Mouse (Mus musculus) granulocyte monocyte progenitor cell, adult 5-6 weeks (primary cell): ENCODE measurements around the gene Lmbrd1. TPM values are rescaled to one million over a fixed set of nuclear protein-coding genes. Genes with fewer than 3 reads are reported as not detected.
"Not testable (repeated sequence)": the region's sequence is repeated elsewhere in the genome, so short reads cannot be mapped to it uniquely, and the experiment has no call there.

Source experiments
- ATAC-seq: replicated peaks from 2 replicates; pipeline ENCODE4 v1.8.0; 2016; ENCODE audit warnings: mild to moderate bottlenecking, moderate TSS enrichment, inconsistent platforms; ENCODE audit not compliant: poor library complexity, severe bottlenecking
- total RNA-seq, 2 experiments: library from RNA; stranded (forward) in 1 of 2; stranded (reverse) in 1 of 2; fragments of 200-712, 200-1000 nt in 1 of 2; fragments of >200 nt in 1 of 2; fragmentation: Nextera tagmentation in 1 of 2; gene quantifications; 2 replicates each; pipeline ENCODE4 v1.2.3; 2014 to 2017

Lmbrd1 gene
- total RNA-seq (2014; fragmentation: Nextera tagmentation) (17.2 and 19.9 TPM in 2 replicates), total RNA-seq (2017) (11.5 and 24.6 TPM in 2 replicates)

GRCm38 (mm10) chr1:24678205-24678917, at the start of gene Lmbrd1:
Gene Lmbrd1, plus strand, starts transcription at chr1:24678630.
- ATAC-seq: peak; percentile 93

DNA sequence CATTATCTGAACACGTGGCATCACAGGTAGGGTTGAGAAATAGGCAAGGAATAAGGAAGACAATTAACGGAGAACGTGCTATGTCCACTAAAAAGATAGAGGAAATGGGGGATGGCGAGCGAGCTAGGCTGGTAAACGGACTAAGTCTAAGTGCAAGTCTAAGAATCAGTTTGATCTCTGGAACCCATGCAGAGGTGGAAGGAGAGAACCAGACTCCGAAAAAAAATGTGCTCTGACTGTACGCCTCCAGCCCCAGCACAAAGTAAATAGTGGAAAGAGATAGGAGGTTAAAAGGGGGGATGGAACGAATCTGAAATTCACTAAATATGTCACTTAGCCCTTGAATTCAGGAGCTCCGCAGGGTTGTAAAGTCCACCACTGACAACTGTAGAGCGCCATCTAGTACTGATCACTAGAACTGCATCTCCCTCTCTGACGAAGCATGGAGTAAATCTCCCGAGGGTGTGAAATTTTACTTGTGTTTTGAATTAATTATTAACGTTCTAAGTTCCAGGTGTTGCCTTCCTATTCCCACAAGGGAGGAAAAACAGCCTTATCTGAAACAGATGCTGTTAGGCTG, 44.8 kb upstream of the Lmbrd1 start:
- ATAC-seq: peak; percentile 92

- ATAC-seq: no peak
These were observed 28.3 kb upstream of the Lmbrd1 start for GRCm38 (mm10) chr1:24650100-24650499.

DNA sequence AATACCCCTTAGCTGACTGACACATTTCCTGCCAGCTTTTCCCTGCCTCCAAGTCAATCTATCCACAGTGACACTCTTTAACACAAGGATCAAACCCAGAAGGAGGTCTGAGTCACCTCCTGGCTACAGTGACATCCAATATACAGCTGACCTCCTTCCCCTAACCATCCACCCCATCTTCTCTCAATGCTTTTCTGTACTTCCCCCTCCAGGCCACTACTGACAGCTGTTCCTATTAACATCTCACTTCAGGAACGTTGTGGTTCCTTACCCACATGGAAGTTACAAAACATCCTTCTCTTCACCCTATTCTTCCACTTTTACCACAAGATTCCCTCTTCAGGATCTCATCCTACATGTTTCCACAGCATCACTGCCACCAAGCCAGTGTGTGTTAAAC, 18.5 kb upstream of the Lmbrd1 start:
- peak; percentile 90 for ATAC-seq

GRCm38 (mm10) chr1:24660662-24661061, 17.8 kb upstream of the Lmbrd1 start:
- not testable (repeated sequence) for ATAC-seq

- no peak for ATAC-seq
These were observed 16.9 kb upstream of the Lmbrd1 start for GRCm38 (mm10) chr1:24661551-24661950.

DNA sequence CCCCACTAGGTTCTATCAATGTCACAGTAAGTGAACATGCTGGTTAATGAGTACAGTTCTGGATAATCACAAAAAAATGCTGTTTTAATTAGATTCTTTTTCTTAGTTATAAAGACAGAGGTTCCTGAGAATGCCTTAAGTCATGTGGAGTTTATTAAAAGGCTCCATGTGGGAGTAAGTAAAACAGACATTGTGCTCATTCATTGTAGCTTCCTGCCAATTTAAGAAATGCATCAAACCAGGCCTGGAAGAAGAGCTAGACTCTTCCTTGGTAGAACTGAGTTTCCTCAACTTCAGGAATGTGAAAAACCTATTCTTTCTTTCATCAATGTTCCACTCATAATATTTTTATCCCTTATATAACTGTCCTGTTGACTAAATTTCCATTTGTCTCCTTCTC, 14.3 kb upstream of the Lmbrd1 start:
- ATAC-seq: no peak

GRCm38 (mm10) chr1:24673231-24673630, 5.2 kb upstream of the Lmbrd1 start:
- no peak for ATAC-seq

DNA sequence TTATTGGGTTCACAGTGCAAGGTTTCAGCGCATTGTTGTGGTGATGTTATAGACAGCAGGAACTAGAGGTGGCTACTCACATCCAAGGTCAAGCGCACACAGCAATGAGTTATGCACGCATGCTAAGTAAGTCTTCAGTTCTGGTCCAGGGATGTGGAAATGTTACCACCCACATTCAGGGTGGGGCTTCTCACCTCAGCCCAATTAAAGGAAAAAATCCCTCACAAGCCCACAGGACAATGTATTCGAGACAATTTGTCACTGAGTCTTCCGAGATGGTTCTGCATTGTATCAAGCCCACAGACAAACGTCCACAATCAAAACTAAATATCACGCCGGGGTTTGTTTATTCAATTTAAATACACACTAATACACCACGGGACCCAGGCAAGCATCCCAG, 724 bp upstream of the Lmbrd1 start:
- ATAC-seq: no peak; the same call in 1 of the 2 replicates

- ATAC-seq: no peak
These were observed 641 bp downstream of the Lmbrd1 start for GRCm38 (mm10) chr1:24679071-24679470.

- ATAC-seq: no peak
These were observed 2.6 kb downstream of the Lmbrd1 start for GRCm38 (mm10) chr1:24680991-24681390.

GRCm38 (mm10) chr1:24681946-24682345, 3.5 kb downstream of the Lmbrd1 start:
- no peak for ATAC-seq

DNA sequence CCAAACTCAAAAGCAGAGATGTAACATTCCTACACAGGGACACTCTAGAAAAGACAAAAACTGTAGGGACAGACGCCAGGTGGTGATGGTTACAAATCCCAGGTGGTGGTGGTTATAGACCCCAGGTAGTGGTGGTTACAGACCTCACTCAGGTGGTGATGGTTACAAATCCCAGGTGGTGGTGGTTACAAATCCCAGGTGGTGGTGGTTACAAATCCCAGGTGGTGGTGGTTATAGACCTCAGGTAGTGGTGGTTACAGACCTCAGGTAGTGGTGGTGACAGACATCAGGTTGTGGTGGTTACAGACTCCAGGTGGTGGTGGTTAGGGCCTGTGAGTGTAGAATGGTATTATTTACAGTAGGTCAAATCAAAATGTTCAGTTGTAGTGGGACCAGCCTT, 5.5 kb downstream of the Lmbrd1 start:
- ATAC-seq: peak; percentile 91

- no peak for ATAC-seq
These were observed 7.2 kb downstream of the Lmbrd1 start for GRCm38 (mm10) chr1:24685606-24686005.

DNA sequence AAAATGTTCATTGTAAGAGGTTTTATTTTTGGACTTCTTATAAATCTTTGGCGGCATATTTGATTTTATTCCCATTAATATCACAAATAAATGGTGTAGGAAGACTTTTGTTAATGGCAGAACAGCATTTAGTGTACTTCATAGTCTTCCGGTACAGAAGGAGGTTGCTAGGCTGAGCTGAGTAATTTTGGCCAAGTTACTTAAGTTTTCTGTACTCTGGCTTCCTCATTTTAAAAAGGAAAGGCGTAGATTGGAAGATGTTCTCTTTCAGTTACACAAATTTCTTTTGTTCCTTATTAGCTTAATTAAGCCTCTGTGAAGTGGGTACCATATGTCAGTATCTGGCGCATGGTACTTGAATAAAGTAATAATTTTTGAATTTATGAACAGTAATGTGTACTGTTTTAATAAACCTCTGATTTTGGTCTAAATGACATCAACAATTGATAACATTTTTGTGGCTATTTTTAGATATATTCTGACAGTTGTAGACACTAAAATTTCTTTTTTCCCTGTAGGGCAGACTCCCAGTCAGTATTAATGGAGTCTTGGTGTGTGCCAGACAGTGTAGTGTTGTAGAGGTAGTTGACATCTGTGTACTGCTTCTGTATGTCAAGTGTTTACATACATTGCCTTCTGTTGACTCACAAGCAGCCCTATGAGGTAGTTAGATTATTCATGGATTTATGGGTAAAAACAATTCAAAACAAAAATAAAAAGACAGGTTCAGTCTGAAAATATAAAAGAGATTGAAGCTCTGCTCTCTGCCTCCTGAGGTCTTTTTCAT, 8.0 kb downstream of the Lmbrd1 start:
- ATAC-seq: peak; percentile 28; the same call in 1 of the 2 replicates

- ATAC-seq: no peak
These were observed 19.2 kb downstream of the Lmbrd1 start for GRCm38 (mm10) chr1:24697677-24698076.

DNA sequence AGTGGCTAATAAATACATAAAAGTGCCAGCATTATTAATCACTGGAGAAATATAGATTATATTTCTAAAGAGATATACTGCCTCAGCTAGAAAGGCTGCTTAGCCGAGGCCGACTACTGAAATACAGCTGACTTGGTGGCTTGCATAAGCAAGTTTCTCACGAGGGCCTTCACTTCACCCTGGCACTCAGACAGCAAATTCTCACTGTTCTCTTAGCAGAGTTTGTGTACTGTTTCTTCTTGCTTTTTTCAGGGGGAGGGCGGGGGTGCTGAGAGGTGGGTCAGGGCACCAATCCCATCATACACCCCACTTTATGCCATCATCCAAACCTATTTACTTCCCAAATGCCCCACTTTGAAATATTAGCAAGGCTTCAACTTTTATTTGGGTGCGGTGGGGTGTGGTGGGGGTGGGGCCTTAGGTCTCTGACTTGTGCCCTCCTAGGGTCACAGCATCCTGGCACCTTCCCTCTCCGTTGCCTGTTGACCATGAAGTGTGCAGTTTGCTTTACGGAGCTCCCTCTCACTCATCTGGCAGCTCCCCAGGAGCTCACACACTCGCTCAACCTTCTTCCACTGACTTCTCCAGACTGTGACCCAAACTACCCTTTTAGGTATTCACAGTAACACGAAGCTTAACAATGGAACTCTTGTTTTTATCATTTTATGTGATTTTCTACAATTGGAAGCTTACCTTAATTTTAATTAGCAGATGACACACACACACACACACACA, 19.9 kb downstream of the Lmbrd1 start:
- no peak for ATAC-seq

DNA sequence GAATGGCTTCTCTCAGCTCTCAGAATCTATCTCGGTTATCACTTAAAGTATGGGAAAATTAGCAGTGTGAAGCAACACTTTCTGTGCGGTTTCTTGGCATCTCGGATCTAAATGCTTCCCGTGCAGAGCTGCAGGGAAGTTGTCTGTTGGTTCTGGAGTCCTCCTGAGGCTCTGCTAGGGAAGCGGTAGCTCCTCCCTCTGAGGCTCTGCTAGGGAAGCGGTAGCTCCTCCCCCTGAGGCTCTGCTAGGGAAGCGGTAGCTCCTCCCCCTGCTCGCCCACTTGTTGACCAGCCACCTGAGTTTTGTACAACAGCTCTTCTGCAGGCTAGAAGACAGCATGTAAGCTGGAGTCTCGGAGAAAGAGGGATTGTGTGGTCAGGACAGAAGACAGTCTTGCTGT, 20.9 kb downstream of the Lmbrd1 start:
- peak; percentile 100 for ATAC-seq

- no peak for ATAC-seq
These were observed 21.8 kb downstream of the Lmbrd1 start for GRCm38 (mm10) chr1:24700241-24700640.

DNA sequence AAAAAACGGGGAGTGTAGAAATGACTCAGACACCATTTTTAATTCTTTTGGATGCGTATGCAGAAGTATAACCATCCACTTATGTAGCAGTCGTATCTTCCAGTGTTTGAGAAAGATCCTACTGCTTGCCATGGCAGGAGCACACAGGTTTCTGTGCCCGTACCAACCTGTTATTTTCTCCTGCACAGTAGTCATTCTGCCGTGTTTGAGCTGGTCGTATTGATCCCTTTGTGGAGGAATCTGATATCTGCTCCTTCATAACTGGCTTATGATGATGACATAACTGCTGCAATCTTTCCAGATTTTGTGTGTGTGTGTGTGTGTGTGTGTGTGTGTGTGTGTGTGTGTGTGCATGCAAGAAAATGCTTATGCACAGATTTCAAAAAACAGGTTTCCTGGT, 25.4 kb downstream of the Lmbrd1 start:
- ATAC-seq: no peak

DNA sequence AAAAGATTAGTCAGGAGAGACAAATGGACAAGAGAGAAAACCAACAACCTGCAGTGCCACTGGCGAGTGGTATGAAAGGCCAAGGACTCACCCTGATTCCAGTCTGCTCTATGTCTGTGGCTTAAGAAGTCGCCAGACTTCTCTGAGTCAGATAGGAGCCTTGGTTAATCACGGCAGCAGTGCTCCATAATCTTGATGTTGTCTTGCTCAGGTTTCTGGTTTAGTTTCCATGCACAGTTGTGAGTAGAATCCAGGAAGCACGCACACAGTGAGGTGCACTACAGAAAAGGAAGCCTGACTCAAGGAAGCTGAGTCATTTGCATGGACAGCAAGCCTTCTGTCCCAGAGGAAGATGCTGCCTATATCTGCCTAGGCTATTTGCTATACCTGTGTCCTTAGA, 37.9 kb downstream of the Lmbrd1 start:
- no peak for ATAC-seq
